Mouse (Mus musculus) kidney, postnatal 0 days (tissue): ENCODE measurements around the gene Aldh1b1. TPM values are rescaled to one million over a fixed set of nuclear protein-coding genes. Genes with fewer than 3 reads are reported as not detected.

Experiments used
- ATAC-seq: fragments of 200-750 bp; cut with Nextera tagmentation; replicated peaks from 2 replicates; pipeline ENCODE4 v1.8.0; 2017; ENCODE audit warnings: low read depth, moderate number of reproducible peaks, moderate TSS enrichment, moderate library complexity; ENCODE audit not compliant: low FRiP score
- DNase-seq: peaks from one replicate; pipeline ENCODE4 v3.0.0-alpha.2; 2016; ENCODE audit warnings: low spot score
- H3K27ac ChIP-seq: fragments of 300-500 bp; sonication (generic); 2 replicates; pipeline ENCODE4 v1.5.1; 2014; ENCODE audit warnings: mild to moderate bottlenecking
- H3K27me3 ChIP-seq: fragments of 300-500 bp; sonication (generic); 2 replicates; pipeline ENCODE4 v1.6.1; 2014; ENCODE audit warnings: low read length, mixed read lengths; ENCODE audit not compliant: insufficient read depth
- H3K36me3 ChIP-seq: fragments of 300-500 bp; sonication (generic); 2 replicates; pipeline ENCODE4 v1.6.1; 2014; ENCODE audit warnings: low read length, mixed read lengths; ENCODE audit not compliant: insufficient read depth
- H3K4me1 ChIP-seq: fragments of 300-500 bp; sonication (generic); replicated peaks from 2 replicates; pipeline ENCODE4 v1.6.1; 2014; ENCODE audit warnings: antibody characterized with exemption, low read length, mixed read lengths; ENCODE audit not compliant: insufficient read depth
- H3K4me2 ChIP-seq: fragments of 300-500 bp; sonication (generic); 2 replicates; pipeline ENCODE4 v1.6.1; 2014; ENCODE audit warnings: mild to moderate bottlenecking, low read length, moderate library complexity, mixed read lengths
- H3K4me3 ChIP-seq: fragments of 300-500 bp; sonication (generic); replicated peaks from 2 replicates; pipeline ENCODE4 v1.5.1; 2014; ENCODE audit warnings: low read depth, low read length
- H3K9ac ChIP-seq: fragments of 300-500 bp; sonication (generic); 2 replicates; pipeline ENCODE4 v1.6.1; 2014; ENCODE audit warnings: low read depth, low read length
- H3K9me3 ChIP-seq: fragments of 300-500 bp; sonication (generic); replicated peaks from 2 replicates; pipeline ENCODE4 v1.6.1; 2016; ENCODE audit warnings: low read length, inconsistent platforms, mixed read lengths
- CTCF ChIP-seq: IDR thresholded peaks from 2 replicates; pipeline ENCODE4 v1.5.1; 2016; ENCODE audit warnings: antibody characterized with exemption, low read depth, mild to moderate bottlenecking, moderate library complexity
- WGBS: fragments of 180-500 bp; shearing (Covaris S2); extraction: QIAGEN DNeasy Blood & Tissue Kit; methylation state at CpG from one replicate; pipeline ENCODE4 v1.1.7; 2014; 5-methylcytosine and 5-hydroxymethylcytosine counted together
- polyA plus RNA-seq: library from polyadenylated mRNA; unstranded; fragments of >200 nt; fragmentation: Nextera tagmentation; extraction: Ambion mirVana; gene quantifications from 2 replicates; pipeline ENCODE4 v1.2.1, GENCODE M21; 2015

Aldh1b1 gene
- 9.7 and 12.1 TPM in 2 replicates for polyA plus RNA-seq

DNA sequence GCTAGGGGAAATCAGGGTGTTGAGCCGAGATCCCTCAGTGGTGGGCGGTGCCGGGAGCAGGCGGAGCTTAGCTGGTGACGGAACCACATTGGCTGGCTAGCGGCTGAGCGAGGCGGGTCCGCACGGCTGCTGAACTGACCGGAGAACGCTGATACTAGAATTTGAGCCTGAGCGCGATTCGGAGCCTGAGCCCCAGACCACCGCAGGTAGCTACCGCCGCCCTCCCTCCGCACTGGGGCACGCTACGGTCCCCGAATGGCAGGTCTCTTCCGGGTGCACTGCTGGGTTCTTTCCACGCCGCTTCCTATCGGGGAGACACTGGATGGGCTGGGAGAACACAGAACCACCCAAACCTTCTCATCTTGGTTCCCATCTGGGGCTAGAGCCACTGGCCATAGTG, at the start of gene Aldh1b1:
Aldh1b1 (plus strand) TSS at position 59 of the 400 bp plus-strand sequence.
- Histone ChIP-seq H3K4me2 (peak within 1 kb of the TSS; percentile 92), H3K9ac (peak within 1 kb of the TSS; percentile 52; the same call in 1 of the 2 replicates), H3K27ac (no peak within 1 kb of the TSS), H3K4me1 (0 out of 2 replicates have a peak, but pooled peaks cover 4% of the 10 kb centered on the region), H3K4me3 (peak within 1 kb of the TSS; percentile 43), H3K36me3 (no peaks in the 10 kb centered on the region), H3K27me3 (no peaks in the 10 kb centered on the region), H3K9me3 (no peaks in the 10 kb centered on the region)
- TF ChIP-seq CTCF = no peak
- peak; percentile 77 for ATAC-seq
- DNase-seq = peak; percentile 87
- WGBS = under 1% methylated on average over 26 of the region's 26 CpGs

DNA sequence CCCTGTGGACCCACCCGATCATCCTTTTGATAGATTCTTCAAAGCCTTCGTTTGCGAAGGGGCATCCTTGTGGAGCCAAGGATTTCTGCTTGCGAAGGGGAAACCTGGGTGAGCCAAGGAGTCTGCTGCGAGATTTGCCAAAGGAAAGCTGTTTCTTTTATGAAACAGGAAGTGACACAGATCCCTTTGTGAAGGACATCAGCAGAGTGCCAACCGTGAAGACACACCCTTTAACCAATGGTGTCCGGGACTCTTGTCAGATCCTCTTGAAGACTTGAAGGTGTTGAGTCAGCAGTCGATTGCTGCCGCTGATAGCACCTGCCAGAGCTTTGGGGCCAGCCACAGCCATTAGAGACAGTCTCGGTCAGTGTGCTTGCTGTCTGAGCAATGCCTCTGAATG, 49.4 kb upstream of the Aldh1b1 start:
- DNase-seq = no peak
- WGBS = 65% methylated on average over 10 of the region's 10 CpGs

DNA sequence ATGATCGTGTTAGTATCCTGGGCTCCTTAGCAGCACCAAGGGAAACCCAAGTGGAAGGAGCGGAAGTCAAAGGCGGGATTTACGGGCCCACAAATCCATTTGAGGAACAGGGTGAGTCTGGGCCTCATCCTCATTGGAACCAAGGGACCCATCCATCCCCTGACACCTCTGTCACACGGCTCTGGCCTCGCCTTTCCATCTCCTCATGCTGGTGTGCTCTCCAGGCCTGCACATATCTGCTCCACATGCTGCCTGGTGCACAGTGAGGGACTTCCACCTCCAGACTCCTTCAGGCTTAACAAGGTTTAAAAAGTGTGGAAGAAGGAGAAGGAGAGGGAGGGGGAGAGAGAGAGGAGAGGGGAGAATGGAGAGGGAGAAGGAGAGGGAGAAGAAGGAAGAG, 48.3 kb upstream of the Aldh1b1 start:
- H3K4me3 ChIP-seq = no peak overlapping the region
- DNase-seq (no peak), ATAC-seq (no peak)
- WGBS = 83% methylated on average over 6 of the region's 6 CpGs
- H3K4me1 ChIP-seq = no peaks in the 10 kb centered on the region; the same call in 1 of the 2 replicates
- H3K9me3 ChIP-seq = no peaks in the 10 kb centered on the region
- no peak for TF ChIP-seq CTCF
- H3K36me3 ChIP-seq = no peaks in the 10 kb centered on the region
- H3K27me3 ChIP-seq = no peaks in the 10 kb centered on the region
- H3K4me2 ChIP-seq = no peak overlapping the region
- no peak overlapping the region for H3K9ac ChIP-seq
- H3K27ac ChIP-seq = no peak overlapping the region

More for the DNA sequence above, 49.4 kb upstream of the Aldh1b1 start:
- no peaks in the 10 kb centered on the region; the same call in 1 of the 2 replicates for H3K4me1 ChIP-seq
- H3K9me3 ChIP-seq = no peaks in the 10 kb centered on the region
- no peaks in the 10 kb centered on the region for H3K36me3 ChIP-seq
- H3K27me3 ChIP-seq = no peaks in the 10 kb centered on the region
- no peak for TF ChIP-seq CTCF
- H3K9ac ChIP-seq = no peak overlapping the region
- no peak overlapping the region for H3K27ac ChIP-seq
- no peak overlapping the region for H3K4me2 ChIP-seq
- H3K4me3 ChIP-seq = no peak overlapping the region
- no peak for ATAC-seq

DNA sequence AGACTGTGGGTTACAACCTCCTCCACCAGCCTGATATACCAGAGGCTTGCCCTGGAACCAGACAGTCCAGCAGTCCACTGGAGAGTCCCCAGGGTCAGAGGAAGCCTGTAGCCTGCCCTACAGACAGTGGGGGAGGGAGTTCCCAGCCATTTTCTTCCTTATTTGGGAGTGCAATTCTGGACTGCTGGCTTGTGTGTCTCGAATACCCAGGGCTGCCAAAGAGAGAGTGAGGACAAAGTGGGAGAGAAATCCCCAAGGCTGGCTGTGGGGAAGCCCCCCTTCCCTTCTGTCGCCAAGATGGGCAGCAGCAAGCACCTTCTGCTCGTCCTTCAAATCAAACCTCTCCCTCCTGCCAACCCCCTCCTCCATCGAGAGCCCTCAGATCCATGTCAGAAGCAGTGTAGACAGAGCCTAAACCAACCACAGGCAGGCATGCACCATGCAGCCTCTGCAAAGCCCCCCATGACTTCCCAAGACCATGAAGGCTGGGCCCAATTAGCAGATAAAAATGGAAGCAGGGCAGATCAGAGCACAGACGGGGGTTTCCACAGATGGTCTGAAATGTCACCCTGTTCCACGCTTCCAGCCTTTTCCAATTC, 45.5 kb upstream of the Aldh1b1 start:
- no peaks in the 10 kb centered on the region for H3K36me3 ChIP-seq
- H3K27ac ChIP-seq = no peak overlapping the region
- no peaks in the 10 kb centered on the region for H3K27me3 ChIP-seq
- peaks cover 3% of the 10 kb centered on the region; the same call in 1 of the 2 replicates for H3K4me1 ChIP-seq
- 40% methylated on average over 6 of the region's 6 CpGs for WGBS
- 0 out of 2 replicates have a peak, but pooled peaks have one; percentile 34 for ATAC-seq
- no peak overlapping the region for H3K9ac ChIP-seq
- no peak for TF ChIP-seq CTCF
- no peaks in the 10 kb centered on the region for H3K9me3 ChIP-seq
- DNase-seq = no peak
- H3K4me3 ChIP-seq = no peak overlapping the region
- no peak overlapping the region for H3K4me2 ChIP-seq

DNA sequence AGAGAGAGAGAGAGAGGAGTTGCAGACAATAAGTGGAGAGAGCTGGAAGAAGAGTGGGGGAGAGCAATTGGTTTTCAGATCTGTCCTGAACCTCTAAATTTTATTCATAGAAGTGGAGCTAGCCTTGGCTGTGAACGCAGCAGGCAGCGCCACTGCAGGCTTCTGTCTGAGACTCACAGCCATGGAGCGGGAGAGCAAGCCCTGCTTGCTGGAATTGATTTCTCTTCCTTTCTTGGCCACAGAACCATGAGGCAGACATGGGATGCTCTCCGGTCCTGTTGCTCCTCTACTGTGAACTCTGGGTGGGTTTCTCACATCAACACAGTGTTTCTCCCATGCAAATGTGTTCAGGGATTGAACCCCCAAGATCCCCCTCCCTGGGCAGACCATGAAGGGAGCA, 44.7 kb upstream of the Aldh1b1 start:
- WGBS = 81% methylated on average over 4 of the region's 4 CpGs

DNA sequence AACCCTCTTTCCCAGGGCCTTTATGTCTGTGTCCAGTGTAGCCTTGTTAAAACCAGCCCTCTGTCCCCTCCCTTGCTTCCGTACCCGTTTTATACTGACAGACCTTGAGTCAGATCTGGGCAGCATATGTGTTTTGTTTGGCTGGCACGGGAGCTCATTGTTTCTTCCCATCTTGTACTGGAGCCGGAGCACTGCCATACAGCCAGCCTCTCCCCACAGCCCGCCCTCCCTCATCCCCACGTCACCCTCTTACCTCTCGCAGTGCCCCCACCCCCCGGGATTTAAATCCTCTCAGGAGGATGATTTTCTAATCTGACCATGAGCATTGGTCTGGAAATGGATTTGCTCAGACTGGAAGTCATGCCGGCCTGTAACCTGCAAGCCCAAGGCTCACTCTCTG, 43.7 kb upstream of the Aldh1b1 start:
- no peak for TF ChIP-seq CTCF
- Histone ChIP-seq H3K27ac (no peak overlapping the region), H3K4me3 (no peak overlapping the region), H3K4me2 (no peak overlapping the region), H3K36me3 (no peaks in the 10 kb centered on the region), H3K27me3 (no peaks in the 10 kb centered on the region), H3K4me1 (peaks cover 4% of the 10 kb centered on the region; the same call in 1 of the 2 replicates), H3K9ac (no peak overlapping the region), H3K9me3 (no peaks in the 10 kb centered on the region)
- no peak for ATAC-seq
- no peak for DNase-seq
- 65% methylated on average over 9 of the region's 9 CpGs for WGBS

More for the DNA sequence above, 44.7 kb upstream of the Aldh1b1 start:
- no peaks in the 10 kb centered on the region for H3K27me3 ChIP-seq
- H3K27ac ChIP-seq = no peak overlapping the region
- no peak for TF ChIP-seq CTCF
- no peaks in the 10 kb centered on the region for H3K9me3 ChIP-seq
- ATAC-seq (no peak), DNase-seq (no peak)
- H3K4me2 ChIP-seq = no peak overlapping the region
- H3K4me3 ChIP-seq = no peak overlapping the region
- peaks cover 4% of the 10 kb centered on the region; the same call in 1 of the 2 replicates for H3K4me1 ChIP-seq
- H3K36me3 ChIP-seq = no peaks in the 10 kb centered on the region
- H3K9ac ChIP-seq = no peak overlapping the region
